Mouse (Mus musculus): ENCODE results near the gene Hoxd12.

GRCm38 (mm10) chr2:74672481-74673362, 2.1 kb upstream of the Hoxd12 start:
- peak; percentile 67 for TF ChIP-seq CTCF (IDR thresholded peaks at IDR 0.05; ENCODE audit: extremely low read depth, insufficient read length, insufficient replicate concordance, low read depth, low read length)
- no peak for TF ChIP-seq POLR2A (IDR thresholded peaks at IDR 0.05; ENCODE audit: low read depth, low read length)
